Mouse (Mus musculus) heart, postnatal 0 days (tissue): Measurements from ENCODE around the gene Mettl4.

Source experiments
- CTCF ChIP-seq: IDR thresholded peaks from 2 replicates; pipeline ENCODE4 v1.5.1; 2016; ENCODE audit warnings: antibody characterized with exemption, control low read depth, low read depth
- EP300 ChIP-seq: IDR thresholded peaks from 2 replicates; pipeline ENCODE4 v1.6.1; 2016; ENCODE audit warnings: antibody characterized with exemption, low read depth

GRCm38 (mm10) chr17:94764711-94765110 lies 14.9 kb upstream of the Mettl4 start:
- no peak for TF ChIP-seq CTCF
- TF ChIP-seq EP300 = no peak
